Mouse (Mus musculus) neural tube, embryonic 13.5 days (tissue): ENCODE measurements around the gene Lamtor3. TPM values are rescaled to one million over a fixed set of nuclear protein-coding genes. Genes with fewer than 3 reads are reported as not detected.

ENCODE experiments used
- ATAC-seq: fragments of 200-750 bp; cut with Nextera tagmentation; 2 replicates; pipeline ENCODE4 v1.8.0; 2017; ENCODE audit warnings: low read depth, mild to moderate bottlenecking, moderate TSS enrichment, moderate library complexity
- H3K27ac ChIP-seq: fragments of 300-500 bp; sonication (generic); replicated peaks from 2 replicates; pipeline ENCODE4 v1.5.1; 2015; ENCODE audit warnings: moderate library complexity, mild to moderate bottlenecking, inconsistent platforms
- H3K27me3 ChIP-seq: fragments of 300-500 bp; sonication (generic); 2 replicates; pipeline ENCODE4 v1.6.1; 2015; ENCODE audit warnings: mild to moderate bottlenecking, inconsistent platforms
- H3K36me3 ChIP-seq: fragments of 300-500 bp; sonication (generic); 2 replicates; pipeline ENCODE4 v1.6.1; 2015; ENCODE audit warnings: mild to moderate bottlenecking, inconsistent platforms
- H3K4me1 ChIP-seq: fragments of 300-500 bp; sonication (generic); replicated peaks from 2 replicates; pipeline ENCODE4 v1.6.1; 2015; ENCODE audit warnings: inconsistent platforms
- H3K4me2 ChIP-seq: fragments of 300-500 bp; sonication (generic); 2 replicates; pipeline ENCODE4 v1.6.1; 2015; ENCODE audit warnings: inconsistent platforms, mild to moderate bottlenecking, moderate library complexity
- H3K4me3 ChIP-seq: fragments of 300-500 bp; sonication (generic); 2 replicates; pipeline ENCODE4 v1.5.1; 2015; ENCODE audit warnings: mild to moderate bottlenecking, inconsistent platforms
- H3K9ac ChIP-seq: fragments of 300-500 bp; sonication (generic); 2 replicates; pipeline ENCODE4 v1.6.1; 2015; ENCODE audit warnings: moderate library complexity, mild to moderate bottlenecking, inconsistent platforms
- H3K9me3 ChIP-seq: fragments of 300-500 bp; sonication (generic); 2 replicates; pipeline ENCODE4 v1.6.1; 2016; ENCODE audit warnings: inconsistent platforms
- WGBS: fragments of 180-500 bp; shearing (Covaris S2); methylation state at CpG from one replicate; pipeline ENCODE4 v1.1.7; 2015; 5-methylcytosine and 5-hydroxymethylcytosine counted together
- polyA plus RNA-seq: library from polyadenylated mRNA; unstranded; fragments of >200 nt; fragmentation: Nextera tagmentation; extraction: Ambion mirVana; gene quantifications from 2 replicates; pipeline ENCODE4 v1.2.1, GENCODE M21; 2015

The Lamtor3 gene
- 115 and 118 TPM in 2 replicates for polyA plus RNA-seq

GRCm38 (mm10) chr3:137918172-137918931 is at the start of gene Lamtor3:
Gene Lamtor3 (plus strand): TSS chr3:137918506.
- Histone ChIP-seq H3K27me3 (no peaks in the 10 kb centered on the region), H3K36me3 (peaks cover 16% of the 10 kb centered on the region), H3K4me1 (peaks cover 27% of the 10 kb centered on the region), H3K9me3 (no peaks in the 10 kb centered on the region), H3K27ac (peak within 1 kb of the TSS; percentile 84), H3K4me2 (peak within 1 kb of the TSS; percentile 90), H3K9ac (peak within 1 kb of the TSS; percentile 94), H3K4me3 (peak within 1 kb of the TSS; percentile 94)
- peak; percentile 95 for ATAC-seq
- under 1% methylated on average over 47 of the region's 47 CpGs for WGBS

GRCm38 (mm10) chr3:137869395-137869794 is 48.9 kb upstream of the Lamtor3 start:
- 91% methylated on average over 9 of the region's 9 CpGs for WGBS
- Histone ChIP-seq H3K4me1 (peaks cover 27% of the 10 kb centered on the region), H3K36me3 (0 out of 2 replicates have a peak, but pooled peaks cover 3% of the 10 kb centered on the region), H3K27me3 (no peaks in the 10 kb centered on the region), H3K4me3 (no peak overlapping the region), H3K9me3 (no peaks in the 10 kb centered on the region), H3K27ac (no peak overlapping the region), H3K4me2 (0 out of 2 replicates have a peak overlapping the region, but pooled peaks have one; percentile 80), H3K9ac (no peak overlapping the region)
- ATAC-seq: no peak

GRCm38 (mm10) chr3:137879313-137879712 is 39.0 kb upstream of the Lamtor3 start:
- Histone ChIP-seq H3K27ac (no peak overlapping the region), H3K9me3 (no peaks in the 10 kb centered on the region), H3K27me3 (no peaks in the 10 kb centered on the region), H3K4me1 (no peaks in the 10 kb centered on the region), H3K36me3 (peaks cover 6% of the 10 kb centered on the region), H3K4me2 (no peak overlapping the region), H3K9ac (no peak overlapping the region), H3K4me3 (no peak overlapping the region)
- no peak for ATAC-seq
- 83% methylated on average over 3 of the region's 3 CpGs for WGBS

- Histone ChIP-seq H3K4me2 (no peak overlapping the region), H3K9me3 (no peaks in the 10 kb centered on the region), H3K36me3 (peaks cover 6% of the 10 kb centered on the region), H3K4me3 (no peak overlapping the region), H3K27me3 (no peaks in the 10 kb centered on the region), H3K4me1 (no peaks in the 10 kb centered on the region), H3K9ac (no peak overlapping the region), H3K27ac (no peak overlapping the region)
- 88% methylated on average over 4 of the region's 4 CpGs for WGBS
- ATAC-seq: no peak
Observed at GRCm38 (mm10) chr3:137880109-137880748, 38.1 kb upstream of the Lamtor3 start.

- Histone ChIP-seq H3K36me3 (peaks cover 6% of the 10 kb centered on the region), H3K9me3 (no peaks in the 10 kb centered on the region), H3K27ac (no peak overlapping the region), H3K4me2 (no peak overlapping the region), H3K4me3 (no peak overlapping the region), H3K27me3 (no peaks in the 10 kb centered on the region), H3K9ac (no peak overlapping the region), H3K4me1 (no peaks in the 10 kb centered on the region)
- ATAC-seq: no peak
- 95% methylated on average over 5 of the region's 5 CpGs for WGBS
Observed at GRCm38 (mm10) chr3:137881093-137881492, 37.2 kb upstream of the Lamtor3 start.

GRCm38 (mm10) chr3:137887961-137888360 is 30.3 kb upstream of the Lamtor3 start:
- 77% methylated on average over 7 of the region's 7 CpGs for WGBS
- Histone ChIP-seq H3K4me2 (no peak overlapping the region), H3K36me3 (peaks cover 15% of the 10 kb centered on the region), H3K4me3 (no peak overlapping the region), H3K27me3 (no peaks in the 10 kb centered on the region), H3K9me3 (no peaks in the 10 kb centered on the region), H3K27ac (no peak overlapping the region), H3K9ac (no peak overlapping the region), H3K4me1 (no peaks in the 10 kb centered on the region)
- ATAC-seq: no peak

- Histone ChIP-seq H3K9ac (no peak overlapping the region), H3K9me3 (no peaks in the 10 kb centered on the region), H3K4me3 (no peak overlapping the region), H3K4me1 (peaks cover 1% of the 10 kb centered on the region; the same call in 1 of the 2 replicates), H3K4me2 (no peak overlapping the region), H3K36me3 (peaks cover 34% of the 10 kb centered on the region), H3K27ac (no peak overlapping the region), H3K27me3 (no peaks in the 10 kb centered on the region)
- 75% methylated on average over 3 of the region's 3 CpGs for WGBS
- no peak for ATAC-seq
Observed at GRCm38 (mm10) chr3:137891089-137891488, 27.2 kb upstream of the Lamtor3 start.

- no peak for ATAC-seq
Observed at GRCm38 (mm10) chr3:137892118-137892517, 26.2 kb upstream of the Lamtor3 start.

GRCm38 (mm10) chr3:137893789-137894188 is 24.5 kb upstream of the Lamtor3 start:
- ATAC-seq: no peak
- no peak overlapping the region for H3K4me2 ChIP-seq
- no peak overlapping the region for H3K27ac ChIP-seq

More at GRCm38 (mm10) chr3:137892118-137892517, 26.2 kb upstream of the Lamtor3 start:
- H3K27me3 ChIP-seq: no peaks in the 10 kb centered on the region
- no peak overlapping the region for H3K27ac ChIP-seq
- H3K9me3 ChIP-seq: no peaks in the 10 kb centered on the region
- H3K4me3 ChIP-seq: no peak overlapping the region
- WGBS: 92% methylated on average over 4 of the region's 4 CpGs
- no peak overlapping the region for H3K9ac ChIP-seq
- H3K36me3 ChIP-seq: peaks cover 34% of the 10 kb centered on the region
- H3K4me2 ChIP-seq: no peak overlapping the region
- peaks cover 5% of the 10 kb centered on the region; the same call in 1 of the 2 replicates for H3K4me1 ChIP-seq

GRCm38 (mm10) chr3:137895196-137895595 is 23.1 kb upstream of the Lamtor3 start:
- Histone ChIP-seq H3K9ac (no peak overlapping the region), H3K4me1 (peaks cover 5% of the 10 kb centered on the region; the same call in 1 of the 2 replicates), H3K27me3 (no peaks in the 10 kb centered on the region), H3K9me3 (no peaks in the 10 kb centered on the region), H3K36me3 (peaks cover 30% of the 10 kb centered on the region), H3K27ac (no peak overlapping the region), H3K4me2 (no peak overlapping the region), H3K4me3 (no peak overlapping the region)
- ATAC-seq: no peak
- WGBS: 96% methylated on average over 3 of the region's 3 CpGs

More at GRCm38 (mm10) chr3:137893789-137894188, 24.5 kb upstream of the Lamtor3 start:
- no peak overlapping the region for H3K4me3 ChIP-seq
- H3K36me3 ChIP-seq: peaks cover 44% of the 10 kb centered on the region
- 89% methylated on average over 4 of the region's 4 CpGs for WGBS
- no peak overlapping the region for H3K9ac ChIP-seq
- peaks cover 5% of the 10 kb centered on the region; the same call in 1 of the 2 replicates for H3K4me1 ChIP-seq
- H3K27me3 ChIP-seq: no peaks in the 10 kb centered on the region
- no peaks in the 10 kb centered on the region for H3K9me3 ChIP-seq

GRCm38 (mm10) chr3:137896386-137896785 is 21.9 kb upstream of the Lamtor3 start:
- no peaks in the 10 kb centered on the region for H3K9me3 ChIP-seq
- peaks cover 5% of the 10 kb centered on the region; the same call in 1 of the 2 replicates for H3K4me1 ChIP-seq
- no peak overlapping the region for H3K4me2 ChIP-seq
- H3K27ac ChIP-seq: no peak overlapping the region
- no peaks in the 10 kb centered on the region for H3K27me3 ChIP-seq
- WGBS: 55% methylated on average over 4 of the region's 4 CpGs
- no peak for ATAC-seq
- peaks cover 29% of the 10 kb centered on the region for H3K36me3 ChIP-seq
- H3K9ac ChIP-seq: 0 out of 2 replicates have a peak overlapping the region, but pooled peaks have one; percentile 17
- H3K4me3 ChIP-seq: no peak overlapping the region

- Histone ChIP-seq H3K4me2 (no peak overlapping the region), H3K9ac (no peak overlapping the region), H3K4me1 (peaks cover 5% of the 10 kb centered on the region; the same call in 1 of the 2 replicates), H3K36me3 (peaks cover 30% of the 10 kb centered on the region), H3K9me3 (no peaks in the 10 kb centered on the region), H3K4me3 (no peak overlapping the region), H3K27me3 (no peaks in the 10 kb centered on the region), H3K27ac (no peak overlapping the region)
- ATAC-seq: no peak
- WGBS: 96% methylated on average over 3 of the region's 3 CpGs
Observed at GRCm38 (mm10) chr3:137896867-137897266, 21.4 kb upstream of the Lamtor3 start.
